Mouse (Mus musculus) kidney, postnatal 10 days (tissue): ENCODE measurements around the gene Prkg1.

ENCODE experiments used
- DNase-seq: peaks from one replicate; pipeline ENCODE4 v3.0.0; 2021; ENCODE audit warnings: mixed read lengths

Prkg1 gene

DNA sequence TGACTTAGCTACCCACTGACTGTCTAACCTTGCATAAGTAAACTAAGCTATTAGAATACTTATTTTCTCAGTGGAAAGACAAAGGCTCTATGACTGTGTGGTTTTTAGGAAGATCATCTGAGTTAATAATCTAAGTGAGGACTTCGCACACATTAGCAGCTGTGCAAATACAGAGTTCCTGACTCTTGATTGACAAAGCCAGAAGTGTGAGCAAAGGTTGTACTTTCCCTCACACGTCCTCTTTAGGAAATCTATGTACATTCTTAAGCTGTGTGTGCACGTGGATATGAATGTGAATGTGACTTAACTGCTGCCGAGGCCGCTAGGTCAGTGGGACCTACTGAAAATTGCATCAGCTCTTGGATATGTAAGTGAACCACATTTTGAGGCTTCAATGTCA is 738.0 kb downstream of the Prkg1 start:
- DNase-seq, result no peak

DNA sequence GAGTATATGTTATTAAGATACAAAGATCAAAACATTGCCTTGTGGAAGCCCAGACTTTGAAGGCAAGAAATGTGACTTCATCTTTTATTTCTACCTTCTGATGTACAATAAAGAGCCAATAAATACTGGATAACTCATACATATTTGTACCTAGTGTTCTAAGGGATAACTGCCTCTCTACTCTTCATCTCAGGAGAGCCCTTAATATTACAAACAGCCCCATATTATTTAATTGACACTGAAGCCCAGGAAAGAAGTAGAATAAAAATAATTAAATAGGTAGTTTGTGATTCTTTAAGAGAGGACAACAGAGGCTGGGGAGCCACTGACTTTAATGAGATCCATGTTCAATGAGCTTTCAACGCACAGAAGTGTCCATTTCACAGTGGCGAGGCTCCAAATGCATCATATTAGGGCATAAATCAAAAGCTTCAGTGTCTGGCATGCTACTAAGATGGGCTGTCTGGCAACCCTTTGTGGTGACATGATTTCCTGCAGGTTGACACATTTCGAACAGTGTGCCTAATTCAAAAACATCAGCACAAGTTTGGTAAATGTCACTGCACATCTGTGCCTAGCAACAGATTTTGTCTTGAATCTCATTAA is 753.2 kb downstream of the Prkg1 start:
- DNase-seq, result no peak

DNA sequence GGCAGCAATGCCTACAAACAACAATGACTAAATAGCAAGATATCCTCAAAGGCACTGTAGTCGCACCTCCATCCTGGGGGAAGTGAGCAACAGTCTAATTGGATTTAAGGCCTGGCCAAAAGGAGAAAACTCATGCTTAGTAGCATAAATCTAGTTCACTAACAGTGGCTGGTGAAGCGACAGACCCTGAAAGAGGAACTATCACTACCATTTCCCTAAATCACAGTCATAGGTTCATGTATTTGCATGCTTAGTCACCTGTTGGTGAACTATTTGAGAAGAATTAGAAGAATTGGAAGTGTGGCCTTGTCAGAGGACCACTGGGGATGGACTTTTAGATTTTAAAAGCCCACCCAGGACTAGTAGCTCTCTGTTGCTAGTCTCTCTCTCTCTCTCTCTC is 766.3 kb downstream of the Prkg1 start:
- no peak for DNase-seq

DNA sequence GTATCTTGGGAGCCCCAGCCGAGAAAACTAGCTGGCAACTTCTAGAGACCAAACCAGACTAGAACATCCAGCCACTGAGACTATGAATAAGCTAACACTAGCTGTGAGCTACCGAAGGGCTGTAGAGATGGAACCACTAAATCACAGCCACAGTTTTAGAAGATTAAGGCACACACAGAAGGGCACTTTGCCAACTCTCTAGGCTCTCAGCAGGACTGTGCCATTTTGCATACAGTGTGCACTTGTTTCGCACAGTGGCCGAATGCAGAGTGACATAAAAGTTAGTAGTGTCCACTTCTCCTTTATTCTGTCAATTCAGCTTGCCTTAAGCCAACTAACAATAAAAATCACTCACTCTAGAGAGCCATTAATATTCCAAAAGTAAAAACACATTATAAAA is 774.4 kb downstream of the Prkg1 start:
- DNase-seq, result no peak

DNA sequence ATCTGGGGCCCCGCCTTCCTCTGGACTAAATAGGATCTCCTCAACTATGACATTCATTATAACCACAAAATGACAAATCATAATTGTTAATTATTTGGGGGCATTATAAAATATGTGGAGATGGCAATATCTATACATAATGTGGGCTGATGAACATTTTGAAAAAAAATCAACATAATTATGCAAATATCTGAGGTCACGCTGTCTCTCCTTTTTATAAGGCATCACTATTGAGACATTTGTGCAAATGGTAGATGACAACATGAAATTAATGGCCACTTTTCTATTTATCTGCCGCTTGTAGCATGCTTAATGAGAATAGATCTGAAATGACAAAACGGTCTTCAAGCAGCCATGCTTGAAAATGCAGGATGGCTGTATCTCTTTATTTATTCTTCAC is 782.4 kb downstream of the Prkg1 start:
- no peak for DNase-seq

DNA sequence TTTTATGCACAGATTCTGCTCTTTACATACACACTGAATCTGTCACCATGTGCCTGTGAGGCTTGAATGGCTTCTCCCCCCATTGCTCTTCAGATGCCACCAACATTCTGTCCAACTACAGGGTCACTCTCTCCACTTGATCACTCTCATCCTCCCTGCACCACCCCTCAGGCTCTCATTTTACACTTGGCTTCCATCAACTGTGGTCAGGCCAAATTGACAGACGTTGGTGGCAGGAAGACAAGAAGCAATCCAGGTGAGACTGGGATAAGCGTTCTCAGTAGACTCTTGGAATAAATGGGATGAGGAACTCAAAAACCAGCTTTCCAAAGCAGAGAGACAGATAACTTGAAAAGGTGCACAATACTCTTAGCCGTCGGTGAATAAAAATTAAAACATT is 786.7 kb downstream of the Prkg1 start:
- no peak for DNase-seq

DNA sequence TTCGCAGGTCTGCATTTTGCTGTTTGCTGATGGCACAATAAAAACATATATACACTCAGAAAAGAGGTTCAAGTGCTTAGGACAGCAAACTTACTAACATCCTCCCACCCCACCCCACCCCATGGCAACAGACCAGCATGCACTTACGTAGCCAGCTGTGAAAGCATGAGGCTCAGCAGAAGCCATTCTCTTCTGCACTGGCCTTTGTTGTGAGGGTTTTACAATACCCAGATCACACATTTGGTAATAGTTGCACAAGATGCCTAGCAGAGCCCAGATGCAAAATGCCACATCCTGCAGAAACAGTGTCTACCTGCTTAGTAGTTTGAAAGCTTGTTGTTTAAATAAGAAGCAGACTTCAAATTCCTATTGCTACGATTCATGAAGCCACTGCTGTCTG is 814.2 kb downstream of the Prkg1 start:
- no peak for DNase-seq

DNA sequence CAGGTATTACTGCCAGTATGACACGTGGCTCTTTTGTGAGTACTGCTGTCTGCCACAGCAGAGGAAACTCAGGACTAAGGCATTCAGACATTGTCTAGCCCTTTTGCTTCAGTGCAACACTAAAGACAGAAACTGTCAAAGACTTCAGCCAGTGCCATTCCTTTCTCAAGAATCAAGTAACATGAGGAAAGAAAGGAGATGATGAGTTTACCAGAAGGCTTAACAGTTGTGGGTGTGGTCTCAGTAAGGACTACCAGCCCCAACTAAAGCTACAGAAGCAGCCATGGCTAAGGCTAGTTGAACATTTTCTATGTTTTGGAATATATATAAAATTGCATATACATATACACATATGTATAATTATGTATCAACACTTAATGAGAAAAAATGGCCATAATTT is 816.6 kb downstream of the Prkg1 start:
- DNase-seq, result no peak

DNA sequence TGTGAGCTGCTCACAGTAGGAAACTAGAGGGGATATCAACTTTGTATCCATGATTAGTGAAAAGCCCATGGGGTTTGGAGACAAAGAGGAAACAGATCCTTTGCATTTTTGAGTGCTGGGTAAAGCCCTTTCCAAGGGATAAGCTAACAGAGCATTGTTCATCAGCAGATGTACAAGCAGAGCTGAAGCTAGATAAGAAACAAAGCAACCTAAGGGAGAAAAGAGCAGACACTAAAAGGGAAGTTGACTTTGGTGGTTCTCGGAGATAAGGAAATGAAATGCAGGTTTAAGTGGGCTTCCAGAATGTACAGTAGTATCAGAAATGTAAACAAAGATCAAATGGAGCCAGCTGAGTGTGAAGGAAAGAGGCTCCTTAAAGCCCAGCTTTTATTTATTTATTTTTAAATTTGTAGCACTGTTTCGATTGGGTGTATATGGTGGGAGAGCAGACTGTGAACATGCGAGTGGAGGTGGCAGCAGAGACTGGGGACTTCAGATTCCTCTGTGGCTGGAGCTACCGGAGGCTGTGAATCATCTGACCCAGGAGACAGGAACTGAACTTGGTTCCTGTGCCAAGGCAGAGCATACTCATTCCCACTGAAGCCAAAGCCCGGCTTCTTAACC is 822.4 kb downstream of the Prkg1 start:
- peak; percentile 8 for DNase-seq

DNA sequence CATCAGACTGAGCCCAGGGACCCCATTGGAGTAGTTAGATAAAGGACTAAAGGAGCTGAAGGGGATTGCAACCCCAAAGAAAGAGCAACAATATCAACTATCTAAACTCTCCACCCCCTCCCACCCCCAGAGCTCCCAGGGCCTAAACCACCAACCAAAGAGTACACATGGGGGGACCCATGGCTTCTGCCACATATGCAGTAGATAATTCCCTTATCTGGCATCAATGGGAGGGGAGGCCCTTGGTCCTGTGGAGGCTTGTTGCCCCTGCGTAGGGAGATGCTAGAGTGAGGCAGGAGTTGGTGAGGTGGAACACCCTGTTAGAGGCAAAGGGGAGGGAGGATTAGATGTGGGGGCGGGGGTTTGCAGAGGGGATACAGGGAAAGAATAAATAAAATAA is 826.8 kb downstream of the Prkg1 start:
- DNase-seq, result no peak

DNA sequence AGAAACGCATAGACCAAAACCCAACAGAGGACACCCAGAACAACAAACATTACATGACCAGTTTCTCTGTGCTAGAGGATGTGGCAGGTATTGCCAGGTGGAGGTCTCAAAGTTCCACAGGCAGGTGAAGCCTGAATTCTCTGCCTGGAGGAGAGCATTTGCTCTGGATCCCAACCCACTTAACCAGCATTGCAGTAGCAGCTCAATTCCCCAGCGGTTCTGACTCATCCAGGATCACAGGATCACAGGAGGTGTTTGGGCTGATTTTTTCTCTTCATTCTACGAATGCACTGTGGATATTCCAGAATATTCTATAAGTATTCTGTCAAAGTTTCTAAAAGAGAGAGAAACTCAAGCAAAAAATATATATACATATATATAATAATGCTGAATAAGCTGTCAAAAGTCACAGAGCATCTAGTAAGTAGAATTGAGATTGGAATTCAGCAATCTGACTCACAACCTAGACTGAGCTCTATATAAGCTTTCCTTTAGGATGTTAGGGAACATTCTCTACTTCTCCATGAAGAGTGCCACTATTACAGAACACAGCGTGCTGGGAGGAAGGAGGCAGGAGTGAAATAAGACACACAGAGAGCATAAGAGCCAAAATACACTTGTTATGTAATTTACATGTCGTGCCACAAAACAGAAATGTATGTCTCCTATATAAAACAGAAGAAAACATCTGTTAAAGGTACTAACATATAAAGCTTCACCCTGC is 833.2 kb downstream of the Prkg1 start:
- no peak for DNase-seq

DNA sequence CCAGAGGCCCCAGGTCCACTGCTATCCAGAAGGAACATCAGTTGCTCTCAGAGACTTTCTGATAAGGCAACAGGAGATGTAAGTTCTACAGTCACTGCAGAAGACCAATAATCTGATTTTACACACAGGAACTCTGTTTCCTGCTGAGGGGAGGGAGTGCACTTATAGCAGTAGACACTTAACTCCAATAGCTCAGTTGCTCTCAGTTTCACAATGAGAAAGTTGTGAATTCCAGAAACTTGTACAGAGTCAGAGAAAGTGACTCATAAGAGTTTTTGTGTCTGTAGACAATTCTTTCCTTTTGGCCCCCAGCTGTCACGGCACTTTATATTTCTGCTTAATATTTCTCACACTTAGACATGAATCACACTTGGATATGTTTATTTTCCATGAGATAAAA is 840.8 kb downstream of the Prkg1 start:
- DNase-seq, result no peak

DNA sequence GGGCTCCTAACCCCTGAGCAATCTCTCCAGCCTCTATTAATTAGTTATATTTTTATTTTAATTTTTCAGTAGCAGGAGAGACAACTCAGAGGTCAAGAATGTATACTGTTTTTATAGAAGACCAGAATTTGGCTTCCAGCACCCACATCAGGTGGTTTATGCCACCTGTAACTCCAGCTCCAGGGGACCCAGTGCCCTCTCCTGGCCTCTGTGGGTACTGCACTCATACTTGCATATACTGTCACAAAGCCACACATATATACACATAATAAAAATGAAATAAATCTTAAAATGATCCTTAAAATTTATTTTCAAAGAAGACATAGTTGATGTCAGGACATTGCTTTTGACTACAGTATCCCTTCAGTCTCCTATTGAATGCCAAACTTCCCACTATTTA is 862.5 kb downstream of the Prkg1 start:
- no peak for DNase-seq

DNA sequence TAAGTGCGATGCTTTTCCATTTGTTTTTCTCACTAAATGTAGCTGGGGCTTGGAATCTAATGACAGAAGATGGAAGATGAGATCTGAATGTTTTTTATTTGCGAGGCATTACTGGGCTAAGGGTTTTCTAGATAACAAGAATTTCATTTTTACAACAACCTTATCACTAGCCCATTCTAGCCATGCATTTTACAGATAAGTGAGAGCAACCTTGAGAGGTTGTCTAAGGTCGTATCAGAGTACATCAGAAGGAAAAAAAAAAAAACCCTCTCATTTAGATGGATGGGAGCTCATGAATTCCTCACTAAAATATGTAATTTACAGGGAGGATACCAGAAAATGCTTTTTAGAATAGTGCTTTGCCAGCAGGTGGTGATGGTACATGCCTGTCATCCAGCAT is 863.8 kb downstream of the Prkg1 start:
- DNase-seq, result no peak

DNA sequence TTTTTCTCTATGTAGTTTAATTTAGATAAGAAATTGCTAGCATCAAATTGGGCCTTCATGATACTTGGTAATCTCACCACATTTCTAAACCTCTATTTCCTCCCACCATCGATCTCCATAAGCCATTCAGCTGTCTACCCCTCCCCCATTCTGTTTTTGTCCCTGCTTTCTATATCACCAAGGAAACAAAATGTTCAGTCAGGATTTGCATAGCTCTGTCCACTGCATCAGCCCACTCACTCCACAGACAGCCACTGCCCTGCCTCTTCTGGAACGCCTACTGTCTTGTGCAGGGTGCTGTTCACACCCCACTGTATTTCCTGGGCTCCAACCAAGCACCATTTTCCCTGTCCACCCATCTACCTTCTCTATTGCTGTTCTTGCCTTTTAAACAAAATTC is 874.5 kb downstream of the Prkg1 start:
- no peak for DNase-seq

DNA sequence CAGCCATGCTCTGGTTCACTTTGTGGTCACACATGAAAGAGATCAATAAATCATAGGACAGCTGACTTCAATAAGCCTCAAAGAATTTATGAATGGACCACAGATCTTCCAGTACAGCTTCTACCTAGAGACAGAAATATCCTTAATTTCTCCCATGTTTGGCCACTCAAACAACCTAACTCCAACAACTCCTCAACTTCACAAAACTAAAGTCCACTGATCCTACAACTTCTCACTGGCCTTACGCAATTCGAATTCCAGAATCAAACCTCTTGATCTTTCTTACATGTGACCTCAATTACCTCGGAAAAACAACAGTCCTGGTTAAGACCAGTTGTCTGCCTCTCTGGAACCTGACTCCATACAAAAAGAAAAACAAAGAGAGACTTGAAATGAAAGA is 875.0 kb downstream of the Prkg1 start:
- DNase-seq, result no peak

DNA sequence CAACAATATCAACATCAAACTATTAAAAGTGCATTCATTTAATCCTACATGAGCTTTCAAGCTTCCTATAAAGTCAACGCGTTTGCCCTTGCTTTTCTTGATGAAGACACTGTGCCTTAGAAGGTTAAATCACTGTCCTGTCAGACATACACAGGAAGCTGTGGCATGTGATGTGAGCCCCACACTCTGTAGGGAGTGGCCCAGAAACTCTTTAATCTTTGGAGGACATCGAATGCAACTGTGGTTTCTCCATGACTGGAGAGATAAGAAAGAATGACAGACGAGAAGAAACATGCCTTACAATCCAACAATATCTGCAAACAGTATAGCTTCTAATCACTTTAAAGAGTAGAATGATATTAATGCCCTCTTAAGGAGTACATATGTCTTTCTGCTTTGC is 903.4 kb downstream of the Prkg1 start:
- no peak for DNase-seq

DNA sequence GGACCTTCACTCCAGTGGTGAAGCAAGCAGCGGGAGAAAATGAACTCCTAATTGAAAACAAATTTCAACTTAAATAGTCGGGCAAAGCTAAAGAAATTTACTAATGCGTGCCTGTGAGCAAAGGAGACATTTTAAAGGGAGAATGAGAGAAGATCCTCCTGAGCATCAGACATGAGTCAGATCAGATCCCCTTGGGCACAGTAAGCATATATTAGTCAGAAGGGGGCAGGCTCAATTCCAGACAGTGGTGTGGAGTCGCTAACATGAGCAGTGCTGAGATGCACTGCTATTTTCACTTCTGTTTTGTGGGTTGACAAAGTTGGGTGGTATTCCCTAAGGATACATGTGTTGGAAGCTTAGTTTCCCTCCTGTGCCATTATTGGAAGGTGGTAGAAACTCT is 913.8 kb downstream of the Prkg1 start:
- no peak for DNase-seq

DNA sequence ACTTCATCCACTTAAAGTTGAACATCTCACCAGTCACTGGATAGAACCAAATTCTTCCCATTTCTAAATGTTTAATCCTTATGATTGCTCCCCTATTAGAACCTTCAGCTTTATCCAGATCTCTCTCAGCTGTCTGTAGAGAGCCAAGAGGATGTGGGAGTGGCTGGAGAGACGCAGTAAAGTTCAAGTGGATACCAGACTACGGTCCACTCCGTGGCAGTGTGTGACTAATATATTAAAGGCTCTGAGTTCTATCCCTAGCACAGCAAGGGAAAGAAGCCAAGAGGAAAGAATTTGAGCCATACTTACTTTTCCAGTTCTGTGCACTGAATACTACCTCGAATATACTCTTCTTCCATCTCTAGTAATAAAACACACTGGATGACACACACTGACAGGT is 919.9 kb downstream of the Prkg1 start:
- peak; percentile 20 for DNase-seq

DNA sequence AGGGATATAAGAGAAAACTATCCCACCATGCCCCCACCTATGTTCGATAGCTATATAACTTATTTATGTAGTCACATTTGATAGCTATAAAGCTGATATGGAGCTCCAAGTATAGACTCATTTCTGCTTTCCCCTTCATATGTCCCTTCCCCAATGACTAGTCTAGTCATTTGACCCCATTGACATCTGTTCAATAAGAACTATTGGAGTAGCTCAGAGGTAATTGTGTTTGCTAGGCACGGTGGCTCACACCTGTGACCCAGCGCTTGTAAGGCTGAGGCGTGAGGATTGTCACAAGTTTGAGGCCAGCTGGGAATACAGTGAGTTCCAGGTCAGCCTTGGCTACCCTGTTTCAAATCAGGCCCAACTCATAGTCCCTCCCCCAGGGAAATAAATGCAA is 921.2 kb downstream of the Prkg1 start:
- no peak for DNase-seq

DNA sequence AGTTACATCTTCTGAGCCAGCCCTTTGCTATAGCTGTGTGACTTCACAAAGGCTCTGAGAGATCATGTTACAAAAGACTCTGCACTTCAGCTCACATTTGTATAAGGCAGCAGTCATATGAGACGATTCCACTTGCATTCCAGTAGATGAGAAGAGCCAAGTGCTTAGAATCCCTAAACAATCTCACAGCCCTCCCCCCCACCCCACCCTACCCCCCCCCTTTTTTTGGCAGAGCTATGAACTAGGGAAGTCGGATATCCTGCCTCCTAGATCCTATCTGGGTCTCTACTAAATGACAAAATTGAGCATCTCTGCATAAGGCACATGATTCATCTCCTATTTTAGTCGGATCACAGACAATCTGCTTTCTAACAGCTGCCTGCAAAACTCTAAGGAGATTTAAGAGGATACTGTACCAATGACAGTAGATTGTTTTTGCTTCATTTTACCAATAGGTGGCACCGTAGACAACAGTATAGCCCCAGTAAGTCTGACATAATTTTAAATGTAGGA is 921.7 kb downstream of the Prkg1 start:
- no peak for DNase-seq

DNA sequence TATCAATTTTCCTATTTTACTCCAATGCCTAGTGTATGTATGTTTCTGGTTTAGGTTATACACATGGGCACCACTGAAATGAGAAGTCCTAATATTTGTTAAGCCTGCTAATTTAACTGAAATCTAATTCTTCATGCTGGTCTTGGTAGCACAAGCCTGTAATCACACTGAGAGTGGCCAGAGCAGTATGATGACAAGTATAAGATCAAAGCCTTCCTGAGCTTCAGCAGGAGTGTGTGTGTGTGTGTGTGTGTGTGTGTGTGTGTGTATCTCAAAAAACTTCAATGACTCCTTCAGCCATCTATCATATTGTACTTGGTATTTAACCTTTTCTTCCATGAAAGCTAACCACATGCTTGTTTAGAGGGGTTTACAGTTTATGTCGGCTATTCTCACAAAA is 922.2 kb downstream of the Prkg1 start:
- DNase-seq, result no peak

DNA sequence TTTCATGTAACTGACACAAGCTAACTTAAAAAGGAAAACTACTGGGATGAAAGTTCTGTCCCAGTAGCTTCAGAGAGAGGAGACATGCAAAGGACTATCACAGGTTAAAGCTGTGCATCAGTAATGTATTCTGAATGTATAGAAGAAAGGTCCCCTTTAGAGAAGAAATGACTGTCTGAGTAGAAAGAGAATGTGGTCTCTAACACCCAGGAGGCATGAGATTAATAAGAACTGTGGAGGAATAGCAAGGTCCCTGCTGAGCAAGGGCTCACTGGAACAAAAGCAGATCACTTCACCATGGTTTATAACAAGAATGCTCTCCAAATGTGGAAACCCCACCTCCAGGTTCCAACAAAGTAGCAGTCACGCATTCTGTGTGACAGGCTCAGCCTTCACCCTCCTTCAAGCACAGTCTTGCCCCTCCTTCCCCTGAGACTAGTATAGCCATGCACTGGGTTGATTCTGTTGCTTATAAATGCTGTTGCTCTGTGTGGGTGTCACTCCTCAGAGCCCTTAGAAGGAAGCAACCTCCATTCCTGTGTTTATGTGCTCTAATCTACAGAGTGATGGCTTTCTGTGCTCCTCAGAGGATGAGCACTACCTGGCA is 931.7 kb downstream of the Prkg1 start:
- no peak for DNase-seq

DNA sequence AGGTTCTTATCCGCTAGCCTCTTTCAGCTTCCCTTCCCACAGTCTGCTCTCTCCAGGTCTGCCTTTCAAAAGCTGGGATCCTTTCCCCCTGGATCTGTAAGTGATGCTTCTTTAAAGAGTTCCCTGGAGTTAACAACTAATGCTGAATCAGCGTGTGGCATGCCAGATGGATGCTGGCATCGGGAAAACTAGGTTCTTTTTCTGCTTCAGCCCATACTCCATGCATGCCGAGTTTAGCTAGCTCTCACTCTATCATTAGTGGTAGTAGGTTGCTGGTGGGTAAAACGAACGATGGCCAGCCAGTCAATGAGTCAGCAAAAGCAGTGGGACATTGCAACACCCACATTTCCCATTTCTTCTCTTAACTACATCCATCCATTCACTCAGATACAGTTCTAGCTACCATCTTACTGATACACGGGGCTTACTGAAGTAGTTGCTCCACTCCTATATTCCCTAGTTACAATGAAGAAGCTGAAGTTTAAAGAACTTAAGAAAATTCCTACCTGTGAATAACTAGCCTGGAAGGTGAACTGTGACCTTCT is 935.5 kb downstream of the Prkg1 start:
- no peak for DNase-seq
